Mouse (Mus musculus) bone marrow macrophage, adult 2 months (primary cell): Measurements from ENCODE around the gene Gm18596.

Source experiments
- CTCF ChIP-seq: IDR thresholded peaks from 2 replicates; pipeline ENCODE4 v1.5.1; 2012; ENCODE audit warnings: low read depth, mild to moderate bottlenecking, low read length, moderate library complexity
- POLR2A ChIP-seq: IDR thresholded peaks from 2 replicates; pipeline ENCODE4 v1.6.1; 2012; ENCODE audit warnings: mild to moderate bottlenecking, low read depth, low read length, borderline replicate concordance

- no peak for TF ChIP-seq CTCF
- no peak for TF ChIP-seq POLR2A
Measured at GRCm38 (mm10) chr10:77715507-77715906, 26.9 kb downstream of the Gm18596 start, which contains the start of gene Gm10142.
